Mouse (Mus musculus) forebrain, postnatal 0 days (tissue): ENCODE results near the gene Esrrg. TPM values are rescaled to one million over a fixed set of nuclear protein-coding genes. Genes with fewer than 3 reads are reported as not detected.
A peak's percentile ranks its signal among the peaks of the same experiment; 100 is the strongest.

Source experiments
- ATAC-seq: fragments of 200-750 bp; cut with Nextera tagmentation; 2 replicates; pipeline ENCODE4 v1.8.0; 2017; ENCODE audit warnings: mild to moderate bottlenecking, moderate library complexity
- DNase-seq: peaks from one replicate; pipeline ENCODE4 v3.0.0-alpha.2; 2015
- H3K27ac ChIP-seq: fragments of 300-500 bp; sonication (generic); 2 replicates; pipeline ENCODE4 v1.5.1; 2014; ENCODE audit warnings: low read depth, mild to moderate bottlenecking, antibody characterized with exemption, low read length, moderate library complexity, mixed read lengths
- H3K27me3 ChIP-seq: fragments of 300-500 bp; sonication (generic); 2 replicates; pipeline ENCODE4 v1.6.1; 2014; ENCODE audit warnings: mild to moderate bottlenecking, low read length, mixed read lengths; ENCODE audit not compliant: insufficient read depth
- H3K36me3 ChIP-seq: fragments of 300-500 bp; sonication (generic); 2 replicates; pipeline ENCODE4 v1.6.1; 2014; ENCODE audit warnings: mild to moderate bottlenecking, moderate library complexity; ENCODE audit not compliant: insufficient read depth
- H3K4me1 ChIP-seq: fragments of 300-500 bp; sonication (generic); 2 replicates; pipeline ENCODE4 v1.6.1; 2014; ENCODE audit warnings: antibody characterized with exemption; ENCODE audit not compliant: insufficient read depth
- H3K4me2 ChIP-seq: fragments of 300-500 bp; sonication (generic); 2 replicates; pipeline ENCODE4 v1.6.1; 2014; ENCODE audit warnings: low read depth, mild to moderate bottlenecking, moderate library complexity
- H3K4me3 ChIP-seq: fragments of 300-500 bp; sonication (generic); 2 replicates; pipeline ENCODE4 v1.5.1; 2014; ENCODE audit warnings: low read depth, low read length, mixed read lengths
- H3K9ac ChIP-seq: fragments of 300-500 bp; sonication (generic); 2 replicates; pipeline ENCODE4 v1.6.1; 2014; ENCODE audit warnings: mild to moderate bottlenecking
- H3K9me3 ChIP-seq: fragments of 300-500 bp; sonication (generic); 2 replicates; pipeline ENCODE4 v1.6.1; 2016; ENCODE audit warnings: low read length
- CTCF ChIP-seq: sonication (generic); IDR thresholded peaks from 2 replicates; pipeline ENCODE4 v1.5.1; 2016; ENCODE audit warnings: antibody characterized with exemption, control low read depth, low read depth
- WGBS: fragments of 180-500 bp; shearing (Covaris S2); extraction: QIAGEN DNeasy Blood & Tissue Kit; methylation state at CpG from one replicate; pipeline ENCODE4 v1.1.7; 2014; 5-methylcytosine and 5-hydroxymethylcytosine counted together
- polyA plus RNA-seq: library from polyadenylated mRNA; unstranded; fragments of >200 nt; fragmentation: Nextera tagmentation; extraction: Ambion mirVana; gene quantifications from 2 replicates; pipeline ENCODE4 v1.2.1, GENCODE M21; 2015
- total RNA-seq: library from RNA; depleted of rRNA; stranded (reverse); fragments of >200 nt; gene quantifications from 2 replicates; pipeline ENCODE4 v1.2.3, GENCODE M21; 2014

Esrrg gene
- total and polyA plus RNA-seq, 2 experiments from 2014 or later: 9.2 to 11.9 TPM

GRCm38 (mm10) chr1:188046691-188047121 lies 438.1 kb downstream of the Esrrg start:
- H3K9ac ChIP-seq: no peak overlapping the region
- H3K4me1 ChIP-seq: no peaks in the 10 kb centered on the region
- H3K4me2 ChIP-seq: no peak overlapping the region
- TF ChIP-seq CTCF: no peak
- WGBS: 35% methylated on average over 6 of the region's 6 CpGs
- no peak overlapping the region for H3K27ac ChIP-seq
- ATAC-seq: no peak
- H3K36me3 ChIP-seq: no peaks in the 10 kb centered on the region
- no peak overlapping the region for H3K4me3 ChIP-seq
- no peaks in the 10 kb centered on the region for H3K9me3 ChIP-seq
- DNase-seq: no peak
- H3K27me3 ChIP-seq: no peaks in the 10 kb centered on the region

- WGBS: 67% methylated on average over 3 of the region's 3 CpGs
- H3K4me2 ChIP-seq: no peak overlapping the region
- no peaks in the 10 kb centered on the region for H3K36me3 ChIP-seq
- no peaks in the 10 kb centered on the region for H3K9me3 ChIP-seq
- H3K4me1 ChIP-seq: no peaks in the 10 kb centered on the region
- H3K9ac ChIP-seq: no peak overlapping the region
- no peaks in the 10 kb centered on the region for H3K27me3 ChIP-seq
- DNase-seq (no peak), ATAC-seq (no peak)
- H3K4me3 ChIP-seq: no peak overlapping the region
- no peak for TF ChIP-seq CTCF
- H3K27ac ChIP-seq: no peak overlapping the region
These were observed 438.6 kb downstream of the Esrrg start for GRCm38 (mm10) chr1:188047148-188047547.

- Histone ChIP-seq H3K9ac (no peak overlapping the region), H3K4me1 (no peaks in the 10 kb centered on the region)
These were observed 447.3 kb downstream of the Esrrg start for GRCm38 (mm10) chr1:188055888-188056287.

GRCm38 (mm10) chr1:188057892-188058291 lies 449.3 kb downstream of the Esrrg start:
- H3K9me3 ChIP-seq: no peaks in the 10 kb centered on the region
- no peak overlapping the region for H3K4me3 ChIP-seq
- no peak for ATAC-seq

More at GRCm38 (mm10) chr1:188055888-188056287, 447.3 kb downstream of the Esrrg start:
- H3K36me3 ChIP-seq: no peaks in the 10 kb centered on the region
- no peak overlapping the region for H3K27ac ChIP-seq
- DNase-seq (no peak), ATAC-seq (no peak)
- TF ChIP-seq CTCF: no peak
- WGBS: 77% methylated on average over 3 of the region's 3 CpGs
- no peaks in the 10 kb centered on the region for H3K27me3 ChIP-seq
- no peak overlapping the region for H3K4me2 ChIP-seq
- H3K9me3 ChIP-seq: no peaks in the 10 kb centered on the region
- H3K4me3 ChIP-seq: no peak overlapping the region

GRCm38 (mm10) chr1:188059006-188059405 lies 450.4 kb downstream of the Esrrg start:
- TF ChIP-seq CTCF: no peak
- no peak for ATAC-seq
- no peak overlapping the region for H3K27ac ChIP-seq
- no peaks in the 10 kb centered on the region for H3K36me3 ChIP-seq
- no peak for DNase-seq
- H3K4me1 ChIP-seq: no peaks in the 10 kb centered on the region
- no peak overlapping the region for H3K9ac ChIP-seq
- H3K9me3 ChIP-seq: no peaks in the 10 kb centered on the region
- no peak overlapping the region for H3K4me3 ChIP-seq
- no peak overlapping the region for H3K4me2 ChIP-seq
- no peaks in the 10 kb centered on the region for H3K27me3 ChIP-seq
- 90% methylated on average over 6 of the region's 6 CpGs for WGBS

More at GRCm38 (mm10) chr1:188057892-188058291, 449.3 kb downstream of the Esrrg start:
- no peaks in the 10 kb centered on the region for H3K27me3 ChIP-seq
- H3K4me2 ChIP-seq: no peak overlapping the region
- DNase-seq: no peak
- WGBS: 61% methylated on average over 4 of the region's 4 CpGs
- no peak overlapping the region for H3K27ac ChIP-seq
- no peaks in the 10 kb centered on the region for H3K4me1 ChIP-seq
- no peak overlapping the region for H3K9ac ChIP-seq
- H3K36me3 ChIP-seq: no peaks in the 10 kb centered on the region
- TF ChIP-seq CTCF: no peak

- Histone ChIP-seq H3K36me3 (no peaks in the 10 kb centered on the region), H3K27me3 (no peaks in the 10 kb centered on the region), H3K4me2 (no peak overlapping the region), H3K9ac (no peak overlapping the region), H3K9me3 (no peaks in the 10 kb centered on the region), H3K27ac (no peak overlapping the region), H3K4me3 (no peak overlapping the region), H3K4me1 (no peaks in the 10 kb centered on the region)
- ATAC-seq (no peak), DNase-seq (no peak)
- no peak for TF ChIP-seq CTCF
- 74% methylated on average over 7 of the region's 7 CpGs for WGBS
These were observed 451.9 kb downstream of the Esrrg start for GRCm38 (mm10) chr1:188060493-188060892.

- Histone ChIP-seq H3K9me3 (no peaks in the 10 kb centered on the region), H3K9ac (no peak overlapping the region), H3K4me2 (no peak overlapping the region), H3K27ac (no peak overlapping the region), H3K27me3 (no peaks in the 10 kb centered on the region), H3K4me1 (no peaks in the 10 kb centered on the region), H3K4me3 (no peak overlapping the region), H3K36me3 (no peaks in the 10 kb centered on the region)
- ATAC-seq (no peak), DNase-seq (no peak)
- no peak for TF ChIP-seq CTCF
- WGBS: 76% methylated on average over 9 of the region's 9 CpGs
These were observed 460.2 kb downstream of the Esrrg start for GRCm38 (mm10) chr1:188068833-188069232.

- no peak overlapping the region for H3K4me3 ChIP-seq
- ATAC-seq: no peak
- H3K4me1 ChIP-seq: no peaks in the 10 kb centered on the region
- no peaks in the 10 kb centered on the region for H3K36me3 ChIP-seq
- no peak overlapping the region for H3K9ac ChIP-seq
- H3K4me2 ChIP-seq: no peak overlapping the region
- H3K27me3 ChIP-seq: no peaks in the 10 kb centered on the region
- peak; percentile 24; the same call in 1 of the 2 replicates for TF ChIP-seq CTCF
- no peaks in the 10 kb centered on the region for H3K9me3 ChIP-seq
- no peak overlapping the region for H3K27ac ChIP-seq
- DNase-seq: no peak
These were observed 461.3 kb downstream of the Esrrg start for GRCm38 (mm10) chr1:188069849-188070248.
